Mouse (Mus musculus) left cerebral cortex, adult 6 months (tissue): Measurements from ENCODE around the gene Gm1673. TPM values are rescaled to one million over a fixed set of nuclear protein-coding genes. Genes with fewer than 3 reads are reported as not detected.

Experiments
- long read RNA-seq, 2 experiments: library from polyadenylated mRNA; unstranded; transcript quantifications; one replicate each; pipeline ENCODE4 v2.0.0; 2019 to 2020
- polyA plus RNA-seq: library from polyadenylated mRNA; unstranded; fragments of <200 nt; fragmentation: Nextera tagmentation; gene quantifications from 2 replicates; pipeline ENCODE4 v1.2.3, GENCODE M21; 2021

Gm1673 gene
- 461 and 569 TPM in 2 replicates for polyA plus RNA-seq
- long read RNA-seq, experiment 1, transcript Gm1673-203 (4 exons, 511 nt), result major isoform, 41 of 83 reads
- long read RNA-seq, experiment 1, transcript Gm1673-205 (3 exons, 661 nt), result minor isoform, 6 of 83 reads
- long read RNA-seq, experiment 1, transcript Gm1673-201 (4 exons, 477 nt), result minor isoform, 25 of 83 reads
- long read RNA-seq, experiment 1, partial matches to known transcripts, result 4 of 83 reads
- long read RNA-seq, experiment 1, other reads (novel, unspliced or antisense), result 7 of 83 reads
- long read RNA-seq, experiment 2, transcript Gm1673-201 (4 exons, 477 nt), result minor isoform, 117 of 338 reads
- long read RNA-seq, experiment 2, transcript Gm1673-203 (4 exons, 511 nt), result major isoform, 192 of 338 reads
- long read RNA-seq, experiment 2, transcript Gm1673-205 (3 exons, 661 nt), result minor isoform, 17 of 338 reads
- long read RNA-seq, experiment 2, transcript Gm1673-202 (4 exons, 451 nt), result minor isoform, 7 of 338 reads
- long read RNA-seq, experiment 2, partial matches to known transcripts, result 0 of 338 reads
- long read RNA-seq, experiment 2, other reads (novel, unspliced or antisense), result 4 of 338 reads

GRCm38 (mm10) chr5:33983309-33984121 lies at the start of gene Gm1673:
TSS of gene Gm1673 (plus strand) at chr5:33983433.

GRCm38 (mm10) chr5:33936120-33936707 lies 47.0 kb upstream of the Gm1673 start, which contains the start of gene Nelfa:
TSS of gene Nelfa (minus strand) at chr5:33936413.

GRCm38 (mm10) chr5:33995843-33996693 lies 12.8 kb downstream of the Gm1673 start, which contains the start of gene Nat8l:
TSS of gene Nat8l (plus strand) at chr5:33995984.

Other genes with a start within 250 kb of the Gm1673 start
- gene Letm1, start 200.6 kb upstream of the Gm1673 start, polyA plus RNA-seq, result 66.7 and 73.1 TPM in 2 replicates
- gene Nsd2, start 162.7 kb upstream of the Gm1673 start, polyA plus RNA-seq, result 7.8 and 17.3 TPM in 2 replicates
- 16.1 and 19.6 TPM in 2 replicates for gene Nelfa, start 47.0 kb upstream of the Gm1673 start, polyA plus RNA-seq
- gene Nat8l, start 12.6 kb downstream of the Gm1673 start, polyA plus RNA-seq, result 18.5 and 19.3 TPM in 2 replicates
- gene Poln, start 186.0 kb downstream of the Gm1673 start, polyA plus RNA-seq, result 0.11 and 0.32 TPM in 2 replicates
- 7.5 and 8.2 TPM in 2 replicates for gene Haus3, start 186.1 kb downstream of the Gm1673 start, polyA plus RNA-seq
- 23.1 and 26.7 TPM in 2 replicates for gene Mxd4, start 204.3 kb downstream of the Gm1673 start, polyA plus RNA-seq